Mouse (Mus musculus) midbrain, embryonic 11.5 days (tissue): ENCODE measurements at regions not wholly inside any gene's neighbourhood (a gene's known extent, or its start where the extent isn't known, plus 50 kb on each side); places are given as distances from the start of the nearest gene placed in this dataset.

Source experiments
- ATAC-seq: fragments of 200-750 bp; cut with Nextera tagmentation; 2 replicates; pipeline ENCODE4 v1.8.0; 2017; ENCODE audit warnings: moderate TSS enrichment, moderate library complexity; ENCODE audit not compliant: low FRiP score
- DNase-seq: peaks from one replicate; pipeline ENCODE4 v3.0.0; 2015; ENCODE audit warnings: low spot score; ENCODE audit errors: missing footprints
- H3K27ac ChIP-seq: fragments of 300-500 bp; sonication (generic); 2 replicates; pipeline ENCODE4 v1.5.1; 2014; ENCODE audit warnings: low read depth, low read length
- H3K27me3 ChIP-seq: fragments of 300-500 bp; sonication (generic); 2 replicates; pipeline ENCODE4 v1.6.1; 2014; ENCODE audit warnings: mild to moderate bottlenecking, low read length, moderate library complexity, mixed read lengths; ENCODE audit not compliant: control insufficient read depth, insufficient read depth
- H3K36me3 ChIP-seq: fragments of 300-500 bp; sonication (generic); 2 replicates; pipeline ENCODE4 v1.6.1; 2014; ENCODE audit warnings: mild to moderate bottlenecking, low read length, moderate library complexity, mixed read lengths; ENCODE audit not compliant: control insufficient read depth, insufficient read depth
- H3K4me1 ChIP-seq: fragments of 300-500 bp; sonication (generic); 2 replicates; pipeline ENCODE4 v1.6.1; 2014; ENCODE audit warnings: low read length; ENCODE audit not compliant: control insufficient read depth, insufficient read depth
- H3K4me2 ChIP-seq: fragments of 300-500 bp; sonication (generic); 2 replicates; pipeline ENCODE4 v1.6.1; 2014; ENCODE audit warnings: mild to moderate bottlenecking, moderate library complexity
- H3K4me3 ChIP-seq: fragments of 300-500 bp; sonication (generic); 2 replicates; pipeline ENCODE4 v1.5.1; 2014; ENCODE audit warnings: low read depth, low read length
- H3K9ac ChIP-seq: fragments of 300-500 bp; sonication (generic); 2 replicates; pipeline ENCODE4 v1.6.1; 2014; ENCODE audit warnings: low read length
- H3K9me3 ChIP-seq: fragments of 300-500 bp; sonication (generic); 2 replicates; pipeline ENCODE4 v1.6.1; 2016; ENCODE audit warnings: low read length; ENCODE audit not compliant: control insufficient read depth
- WGBS: fragments of 180-500 bp; shearing (Covaris S2); extraction: QIAGEN DNeasy Blood & Tissue Kit; methylation state at CpG from one replicate; pipeline ENCODE4 v1.1.7; 2014; 5-methylcytosine and 5-hydroxymethylcytosine counted together

- Histone ChIP-seq H3K27me3 (no peaks in the 10 kb centered on the region), H3K4me3 (no peak overlapping the region), H3K9ac (no peak overlapping the region), H3K27ac (no peak overlapping the region), H3K36me3 (no peaks in the 10 kb centered on the region), H3K4me1 (no peaks in the 10 kb centered on the region), H3K4me2 (no peak overlapping the region), H3K9me3 (no peaks in the 10 kb centered on the region)
- ATAC-seq (no peak), DNase-seq (no peak)
- 79% methylated on average over 10 of the region's 10 CpGs for WGBS
These were observed 206.0 kb downstream of the Sptssa start for GRCm38 (mm10) chr12:54450369-54450768.

- Histone ChIP-seq H3K27ac (no peak overlapping the region), H3K36me3 (no peaks in the 10 kb centered on the region), H3K4me1 (no peaks in the 10 kb centered on the region), H3K9ac (no peak overlapping the region), H3K27me3 (no peaks in the 10 kb centered on the region), H3K4me2 (no peak overlapping the region), H3K9me3 (no peaks in the 10 kb centered on the region), H3K4me3 (no peak overlapping the region)
- WGBS: 67% methylated on average over 2 of the region's 2 CpGs
- ATAC-seq: no peak
- peak; percentile 75 for DNase-seq
These were observed 208.2 kb downstream of the Sptssa start for GRCm38 (mm10) chr12:54448221-54448620.

GRCm38 (mm10) chr12:54447354-54447753 is 209.0 kb downstream of the Sptssa start:
- H3K27me3 ChIP-seq: no peaks in the 10 kb centered on the region
- no peaks in the 10 kb centered on the region for H3K36me3 ChIP-seq
- no peaks in the 10 kb centered on the region for H3K4me1 ChIP-seq
- no peak overlapping the region for H3K9ac ChIP-seq
- H3K4me3 ChIP-seq: no peak overlapping the region
- H3K9me3 ChIP-seq: no peaks in the 10 kb centered on the region
- no peak overlapping the region for H3K27ac ChIP-seq
- DNase-seq: peak; percentile 51
- no peak overlapping the region for H3K4me2 ChIP-seq
- no peak for ATAC-seq
- WGBS: 59% methylated on average over 3 of the region's 3 CpGs

- no peak overlapping the region for H3K4me2 ChIP-seq
- no peak overlapping the region for H3K27ac ChIP-seq
- DNase-seq (peak; percentile 61), ATAC-seq (no peak)
- H3K4me1 ChIP-seq: no peaks in the 10 kb centered on the region
- H3K4me3 ChIP-seq: no peak overlapping the region
- H3K9me3 ChIP-seq: no peaks in the 10 kb centered on the region
- WGBS: 92% methylated on average over 7 of the region's 7 CpGs
- H3K36me3 ChIP-seq: no peaks in the 10 kb centered on the region
- no peak overlapping the region for H3K9ac ChIP-seq
- H3K27me3 ChIP-seq: no peaks in the 10 kb centered on the region
These were observed 210.0 kb downstream of the Sptssa start for GRCm38 (mm10) chr12:54446356-54446755.

- H3K4me1 ChIP-seq: no peaks in the 10 kb centered on the region
- DNase-seq: no peak
These were observed 212.0 kb downstream of the Sptssa start for GRCm38 (mm10) chr12:54444416-54444815.

GRCm38 (mm10) chr12:54443285-54443684 is 213.1 kb downstream of the Sptssa start:
- no peaks in the 10 kb centered on the region for H3K36me3 ChIP-seq
- no peaks in the 10 kb centered on the region for H3K4me1 ChIP-seq
- no peak overlapping the region for H3K27ac ChIP-seq
- no peak for DNase-seq
- no peak overlapping the region for H3K4me3 ChIP-seq
- H3K4me2 ChIP-seq: no peak overlapping the region
- H3K9me3 ChIP-seq: no peaks in the 10 kb centered on the region
- no peaks in the 10 kb centered on the region for H3K27me3 ChIP-seq
- ATAC-seq: no peak
- WGBS: 85% methylated on average over 2 of the region's 2 CpGs
- H3K9ac ChIP-seq: no peak overlapping the region

More at GRCm38 (mm10) chr12:54444416-54444815, 212.0 kb downstream of the Sptssa start:
- Histone ChIP-seq H3K36me3 (no peaks in the 10 kb centered on the region), H3K4me2 (no peak overlapping the region), H3K4me3 (no peak overlapping the region), H3K27me3 (no peaks in the 10 kb centered on the region), H3K9me3 (no peaks in the 10 kb centered on the region), H3K9ac (no peak overlapping the region), H3K27ac (no peak overlapping the region)
- no peak for ATAC-seq
- 74% methylated on average over 4 of the region's 4 CpGs for WGBS

GRCm38 (mm10) chr12:54442408-54442807 is 214.0 kb downstream of the Sptssa start:
- H3K4me3 ChIP-seq: no peak overlapping the region
- 81% methylated on average over 11 of the region's 11 CpGs for WGBS
- no peak for ATAC-seq
- H3K9me3 ChIP-seq: no peaks in the 10 kb centered on the region
- H3K4me2 ChIP-seq: no peak overlapping the region
- no peaks in the 10 kb centered on the region for H3K36me3 ChIP-seq
- H3K4me1 ChIP-seq: no peaks in the 10 kb centered on the region
- no peak for DNase-seq
- H3K9ac ChIP-seq: no peak overlapping the region
- no peak overlapping the region for H3K27ac ChIP-seq
- no peaks in the 10 kb centered on the region for H3K27me3 ChIP-seq

GRCm38 (mm10) chr12:54440851-54441593 is 215.4 kb downstream of the Sptssa start:
- 90% methylated on average over 6 of the region's 6 CpGs for WGBS
- no peaks in the 10 kb centered on the region for H3K4me1 ChIP-seq
- no peak overlapping the region for H3K27ac ChIP-seq
- no peaks in the 10 kb centered on the region for H3K27me3 ChIP-seq
- H3K36me3 ChIP-seq: no peaks in the 10 kb centered on the region
- H3K9ac ChIP-seq: no peak overlapping the region
- DNase-seq (peak; percentile 47), ATAC-seq (no peak)
- H3K4me3 ChIP-seq: no peak overlapping the region
- no peaks in the 10 kb centered on the region for H3K9me3 ChIP-seq
- H3K4me2 ChIP-seq: no peak overlapping the region

- no peak overlapping the region for H3K4me3 ChIP-seq
- no peak overlapping the region for H3K4me2 ChIP-seq
- DNase-seq: peak; percentile 49
- no peak for ATAC-seq
- H3K27me3 ChIP-seq: no peaks in the 10 kb centered on the region
- H3K4me1 ChIP-seq: no peaks in the 10 kb centered on the region
- no peaks in the 10 kb centered on the region for H3K36me3 ChIP-seq
- 88% methylated on average over 4 of the region's 4 CpGs for WGBS
- no peak overlapping the region for H3K27ac ChIP-seq
- no peak overlapping the region for H3K9ac ChIP-seq
- H3K9me3 ChIP-seq: no peaks in the 10 kb centered on the region
These were observed 217.6 kb downstream of the Sptssa start for GRCm38 (mm10) chr12:54438793-54439192.
